Mouse (Mus musculus) Muller cell, postnatal 12 days (primary cell): ENCODE measurements around the gene Kif18a.

Experiments
- DNase-seq: peaks from one replicate; pipeline ENCODE4 v3.0.0-alpha.2; 2015; ENCODE audit errors: inconsistent ontology term

Kif18a gene

GRCm38 (mm10) chr2:109280600-109281340 lies at the start of gene Kif18a, which contains the start of gene Mettl15:
Kif18a (plus strand) TSS chr2:109280738.
Mettl15 (minus strand) TSS chr2:109280748.
- DNase-seq = peak; percentile 95

GRCm38 (mm10) chr2:109233876-109234275 lies 46.7 kb upstream of the Kif18a start:
- no peak for DNase-seq

GRCm38 (mm10) chr2:109235741-109236140 lies 44.8 kb upstream of the Kif18a start:
- DNase-seq = no peak

DNA sequence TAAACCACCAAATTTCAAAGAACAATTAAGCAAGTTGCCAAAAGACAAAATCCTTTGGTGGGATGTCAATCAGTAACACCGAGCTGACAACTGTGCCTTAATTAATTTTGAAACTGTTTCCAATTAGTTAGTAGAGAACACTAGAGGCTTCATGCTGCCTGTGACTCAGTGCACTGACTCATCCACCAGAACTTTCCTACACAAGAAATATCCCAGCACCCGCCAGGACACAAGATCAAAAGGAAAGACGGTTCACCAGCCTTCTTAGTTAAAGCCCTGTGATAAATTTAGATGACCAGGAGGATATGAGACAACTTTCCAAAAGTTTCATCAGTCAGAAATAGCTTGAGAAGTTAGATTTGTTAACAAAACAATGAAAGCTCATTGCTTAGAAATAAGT lies 38.6 kb upstream of the Kif18a start:
- peak; percentile 95 for DNase-seq

DNA sequence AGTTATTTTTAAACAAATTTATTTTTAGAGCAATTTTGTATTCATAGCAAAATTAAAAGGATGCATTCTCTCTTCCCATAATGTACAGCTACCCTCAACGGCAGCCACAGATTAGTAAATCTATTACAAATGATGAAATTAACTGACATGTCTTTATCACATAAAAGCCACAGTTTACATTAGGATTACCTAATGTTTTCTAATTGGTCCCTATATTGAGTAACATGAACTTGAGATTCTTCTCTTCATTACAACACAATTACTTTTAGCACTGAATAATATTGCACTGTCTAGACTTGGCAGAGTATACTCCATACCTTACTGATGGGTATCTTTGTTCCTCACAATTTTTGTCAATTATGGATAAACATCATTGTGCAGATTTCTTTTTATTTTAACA lies 17.8 kb upstream of the Kif18a start:
- DNase-seq = no peak

DNA sequence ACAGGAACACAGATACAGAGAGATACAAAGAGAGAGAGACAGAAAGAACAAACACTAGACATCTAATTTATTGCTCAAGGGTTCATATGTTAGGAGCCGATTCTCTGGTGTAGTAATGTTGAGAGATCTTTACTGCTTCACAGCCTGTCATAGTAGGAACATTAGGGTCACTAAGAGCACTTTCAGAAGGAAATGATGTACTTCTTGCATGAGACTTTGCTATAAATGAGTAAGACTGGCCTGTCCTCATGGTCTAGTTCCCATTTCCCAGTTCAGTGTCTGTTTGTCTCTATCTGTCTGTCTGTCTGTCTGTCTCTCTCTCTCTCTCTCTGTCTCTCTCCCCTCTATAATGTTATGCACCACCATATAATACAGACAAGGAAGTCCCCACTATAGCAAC lies 7.4 kb upstream of the Kif18a start:
- DNase-seq = no peak

DNA sequence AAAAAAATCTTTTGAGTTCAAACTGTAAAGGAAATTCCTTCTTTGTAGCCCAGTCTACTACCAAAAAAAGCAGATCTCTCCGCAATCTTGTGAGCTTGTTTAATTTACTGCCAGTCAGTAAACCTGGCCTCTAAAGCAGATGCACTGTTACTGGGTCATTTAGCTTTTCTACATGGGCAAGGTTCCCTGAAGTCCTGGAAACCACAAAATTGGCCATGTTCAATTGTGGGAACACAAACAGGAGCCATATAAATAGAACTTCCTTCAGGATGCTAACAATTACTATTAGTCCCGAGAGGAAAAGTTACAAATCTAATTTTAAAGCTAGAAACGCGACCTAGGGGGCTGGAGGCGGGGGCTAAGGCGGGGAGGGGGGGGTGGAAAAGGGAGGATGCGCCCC lies 2.9 kb upstream of the Kif18a start:
- DNase-seq = peak; percentile 69

GRCm38 (mm10) chr2:109278036-109278435 lies 2.5 kb upstream of the Kif18a start:
- DNase-seq = peak; percentile 71

GRCm38 (mm10) chr2:109280272-109280599 lies 302 bp upstream of the Kif18a start:
- no peak for DNase-seq

DNA sequence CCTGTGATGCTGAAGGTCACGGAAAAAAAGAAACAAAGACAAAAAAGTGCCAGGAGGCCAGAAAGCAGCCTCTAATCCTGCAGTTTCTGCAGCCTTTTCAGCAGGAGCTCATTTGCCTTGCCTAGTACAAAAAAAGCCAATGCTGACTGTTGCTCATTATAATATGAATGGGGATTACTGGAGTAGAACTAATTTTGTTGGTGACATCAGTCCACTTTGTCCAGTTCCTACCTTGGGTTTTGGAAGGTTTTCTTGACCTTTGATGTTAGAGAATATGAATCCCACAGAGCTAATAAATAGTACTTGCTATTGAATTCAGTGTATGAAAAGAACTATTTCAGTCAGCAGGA lies 778 bp downstream of the Kif18a start:
- DNase-seq = peak; percentile 66

GRCm38 (mm10) chr2:109284121-109284520 lies 3.6 kb downstream of the Kif18a start:
- no peak for DNase-seq

GRCm38 (mm10) chr2:109289327-109289726 lies 8.8 kb downstream of the Kif18a start:
- DNase-seq = no peak

- DNase-seq = no peak
These were observed 15.7 kb downstream of the Kif18a start for GRCm38 (mm10) chr2:109296264-109296663.

DNA sequence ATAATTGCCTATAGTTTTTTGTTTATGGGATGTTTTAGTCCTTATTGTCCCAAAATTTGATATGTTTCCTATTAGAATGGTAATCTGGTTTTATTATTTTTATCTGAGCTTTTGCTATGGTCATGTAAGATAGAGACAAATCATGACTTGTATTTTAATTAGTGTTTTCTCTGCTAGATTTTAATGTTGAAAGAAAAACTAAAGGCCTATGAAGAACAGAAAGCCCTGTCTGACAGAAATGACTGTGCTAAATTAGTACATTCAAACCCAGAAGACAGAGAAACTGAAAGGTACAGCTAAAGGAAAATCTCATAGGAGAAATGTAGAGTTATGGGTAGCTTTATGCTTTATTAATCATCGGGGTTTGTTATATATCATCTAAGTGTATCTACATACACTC lies 17.6 kb downstream of the Kif18a start:
- no peak for DNase-seq

GRCm38 (mm10) chr2:109302234-109302633 lies 21.7 kb downstream of the Kif18a start:
- DNase-seq = no peak

GRCm38 (mm10) chr2:109303638-109304037 lies 23.1 kb downstream of the Kif18a start:
- no peak for DNase-seq

- no peak for DNase-seq
These were observed 30.8 kb downstream of the Kif18a start for GRCm38 (mm10) chr2:109311369-109311768.

DNA sequence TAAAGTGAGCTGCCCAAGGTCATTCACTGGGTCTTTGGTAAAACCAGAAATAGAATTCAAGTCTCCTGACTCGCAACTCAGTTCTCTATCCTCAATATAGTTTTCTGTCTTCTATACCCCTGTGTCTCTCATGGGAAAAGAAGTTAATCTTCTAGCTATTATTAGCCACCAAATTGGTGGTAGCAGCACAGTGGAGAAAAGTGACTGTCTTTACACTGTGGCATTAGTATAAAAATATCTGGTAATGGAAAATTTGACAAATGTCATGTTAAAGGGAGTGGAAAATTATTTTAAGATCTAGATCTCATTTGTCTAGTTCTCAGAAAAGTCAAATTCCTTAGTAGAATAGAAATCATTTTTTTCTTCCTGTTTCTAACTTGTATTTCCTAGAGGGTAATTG lies 51.3 kb downstream of the Kif18a start:
- no peak for DNase-seq

DNA sequence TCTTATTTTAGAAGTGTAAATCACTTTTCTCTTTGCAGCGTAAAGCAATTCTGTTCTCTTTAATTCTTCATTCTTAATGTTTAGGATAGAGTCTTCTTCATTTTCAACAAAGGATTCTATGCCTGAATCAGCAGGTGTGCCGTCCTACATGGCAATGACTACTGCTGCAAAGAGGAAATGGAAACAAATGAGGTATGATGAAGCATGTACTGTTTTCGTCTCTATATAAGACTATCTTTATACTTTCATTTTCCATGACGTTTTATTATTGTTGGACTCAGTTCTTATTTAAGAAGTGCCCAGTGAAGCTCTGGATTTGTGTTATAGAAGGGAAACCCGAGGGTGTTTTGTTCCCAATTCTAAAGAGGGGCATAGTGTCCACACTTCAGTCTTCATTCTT lies 53.7 kb downstream of the Kif18a start:
- DNase-seq = no peak

GRCm38 (mm10) chr2:109335765-109336164 lies 55.2 kb downstream of the Kif18a start:
- DNase-seq = no peak

DNA sequence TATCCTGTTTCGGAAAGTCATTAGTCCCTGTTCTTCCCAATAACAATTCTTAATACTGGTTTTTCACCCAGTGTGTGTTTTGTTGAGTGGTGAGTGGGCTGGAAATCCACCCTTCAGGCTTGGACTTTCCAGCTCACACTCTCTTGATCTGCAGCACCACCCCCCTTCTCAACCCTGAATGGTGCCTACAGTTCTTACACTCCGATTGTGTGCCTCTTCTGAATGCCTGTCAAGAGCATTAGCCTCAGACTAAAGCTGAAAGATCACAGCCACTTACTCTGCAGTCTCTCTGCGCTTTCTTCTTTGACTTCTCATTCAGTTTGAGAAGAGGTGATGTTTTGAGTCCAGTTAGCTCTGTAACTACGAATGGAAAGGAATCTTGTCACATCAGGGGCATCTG lies 64.8 kb downstream of the Kif18a start:
- peak; percentile 66 for DNase-seq

DNA sequence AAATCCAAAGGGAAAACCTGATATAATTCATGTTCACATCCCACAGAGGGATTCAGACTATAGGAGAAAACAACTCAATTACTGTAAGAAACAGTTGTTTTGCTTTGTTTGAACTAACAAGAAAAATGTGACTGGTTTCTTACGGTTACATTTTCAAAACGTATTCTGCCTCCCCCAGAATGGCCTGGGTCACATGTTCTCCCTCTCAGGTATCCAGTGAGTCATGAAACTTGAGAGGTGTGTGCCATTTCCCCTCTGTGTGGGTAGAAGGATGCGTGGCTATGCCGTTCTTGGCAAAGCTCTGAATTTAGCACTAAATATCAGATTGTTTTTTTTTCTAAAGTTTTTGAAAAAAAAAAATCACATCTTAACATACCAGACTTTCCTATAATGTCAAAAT lies 68.2 kb downstream of the Kif18a start:
- no peak for DNase-seq

- no peak for DNase-seq
These were observed 78.1 kb downstream of the Kif18a start for GRCm38 (mm10) chr2:109358456-109359141.

GRCm38 (mm10) chr2:109365962-109366361 lies 85.4 kb downstream of the Kif18a start:
- no peak for DNase-seq
